Mouse (Mus musculus): ENCODE results near the gene Rpusd4.

DNA sequence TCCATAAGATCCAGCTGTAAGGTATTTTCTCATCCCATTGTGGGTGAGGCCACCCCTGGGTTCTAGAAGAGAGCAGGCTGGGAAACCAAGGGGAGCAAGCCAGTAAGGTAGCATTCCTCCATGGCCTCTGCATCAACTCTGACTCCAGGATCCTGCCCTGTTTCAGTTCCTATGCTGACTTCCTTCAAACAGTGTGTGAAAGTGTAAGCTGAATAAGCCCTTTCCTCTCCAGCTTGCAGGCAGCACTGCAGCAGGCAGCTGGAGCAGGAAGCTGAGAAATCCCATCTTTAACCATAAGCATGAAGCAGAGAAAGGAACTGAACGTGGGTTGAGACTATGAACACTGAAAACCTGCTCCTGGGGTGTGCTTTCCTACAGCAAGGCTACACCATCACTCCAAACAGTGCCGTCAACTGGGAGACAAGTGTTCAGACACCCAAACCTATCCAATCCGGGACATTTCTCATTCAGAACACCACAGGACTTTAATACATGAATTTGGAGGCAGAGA lies 10.2 kb downstream of the Rpusd4 start:
- TF ChIP-seq CTCF (IDR thresholded peaks at IDR 0.05; ENCODE audit: extremely low read depth, insufficient read depth, insufficient read length, insufficient replicate concordance) (no peak), POLR2A (IDR thresholded peaks at IDR 0.05; ENCODE audit: low read depth, low read length) (no peak)
